Mouse (Mus musculus) spleen, postnatal 10 days (tissue): Measurements from ENCODE around the gene Clec9a.

Experiments used
- DNase-seq, 2 experiments: peaks; one replicate each; pipeline ENCODE4 v3.0.0; 2021 to 2022; ENCODE audit warnings: low spot score in 2 of 2

Gene Clec9a

GRCm38 (mm10) chr6:129423734-129424072 is 15.0 kb downstream of the Clec9a start:
- DNase-seq, result peak; percentile 51 to 71

GRCm38 (mm10) chr6:129425217-129425616 is 16.6 kb downstream of the Clec9a start:
- DNase-seq, result no peak

DNA sequence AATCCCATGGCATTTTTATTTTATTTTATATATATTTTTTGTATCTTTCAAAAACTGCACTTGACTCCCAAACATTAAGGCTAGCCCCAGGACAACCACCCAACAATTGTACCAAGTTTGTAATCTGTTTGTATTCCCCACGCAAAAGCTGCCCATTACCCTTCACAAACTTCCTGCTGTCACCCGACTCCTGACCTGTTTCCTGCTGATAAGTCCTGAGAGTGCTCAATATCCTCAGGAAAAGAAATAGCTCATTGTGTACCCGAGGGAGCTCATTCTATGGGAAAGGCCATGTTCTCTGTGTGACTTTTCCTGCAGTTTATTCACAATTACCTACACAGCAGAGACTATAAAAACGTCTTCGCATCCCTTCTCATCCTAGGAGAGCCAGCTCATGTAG is 17.1 kb downstream of the Clec9a start:
- no peak for DNase-seq

GRCm38 (mm10) chr6:129427281-129427680 is 18.6 kb downstream of the Clec9a start:
- DNase-seq, result no peak

DNA sequence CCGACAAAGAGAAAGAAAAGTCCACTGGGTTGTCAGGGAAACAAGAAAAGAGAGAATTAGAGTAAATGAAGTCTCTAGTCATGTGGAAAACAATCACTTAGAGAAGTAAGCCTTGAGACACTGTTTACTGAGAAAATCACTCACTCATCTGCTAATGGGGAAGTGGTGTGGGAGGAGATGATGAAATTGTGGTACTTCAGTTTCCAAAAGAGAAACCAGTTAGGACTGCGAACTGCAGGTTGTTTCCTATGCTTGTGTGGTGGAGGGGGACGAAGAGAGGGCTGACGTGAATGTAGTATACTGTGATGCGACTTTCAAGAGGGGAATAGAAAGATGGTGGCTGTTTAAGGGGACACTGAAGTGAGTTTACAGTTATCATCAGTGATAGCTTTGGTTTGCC is 25.6 kb downstream of the Clec9a start:
- DNase-seq, result no peak

GRCm38 (mm10) chr6:129436025-129436424 is 27.4 kb downstream of the Clec9a start:
- no peak for DNase-seq

DNA sequence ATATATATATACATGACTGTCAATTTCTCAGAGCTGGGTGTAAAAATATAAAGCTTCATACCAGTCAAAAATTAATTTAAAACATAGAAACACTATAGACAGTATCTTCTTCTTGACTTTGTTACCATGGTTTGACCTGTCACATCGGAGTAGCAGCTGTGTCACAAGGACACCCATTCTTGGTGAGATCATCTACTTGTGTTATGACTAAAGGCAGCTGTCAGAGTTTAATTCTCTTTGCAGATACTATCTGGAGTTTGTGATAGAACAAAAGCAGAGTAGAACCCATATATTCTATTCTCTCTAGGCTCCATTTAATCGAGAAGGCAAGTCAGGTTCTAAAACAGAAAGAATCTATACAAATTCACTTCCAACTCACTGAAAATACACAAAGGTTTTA is 29.4 kb downstream of the Clec9a start:
- no peak for DNase-seq

DNA sequence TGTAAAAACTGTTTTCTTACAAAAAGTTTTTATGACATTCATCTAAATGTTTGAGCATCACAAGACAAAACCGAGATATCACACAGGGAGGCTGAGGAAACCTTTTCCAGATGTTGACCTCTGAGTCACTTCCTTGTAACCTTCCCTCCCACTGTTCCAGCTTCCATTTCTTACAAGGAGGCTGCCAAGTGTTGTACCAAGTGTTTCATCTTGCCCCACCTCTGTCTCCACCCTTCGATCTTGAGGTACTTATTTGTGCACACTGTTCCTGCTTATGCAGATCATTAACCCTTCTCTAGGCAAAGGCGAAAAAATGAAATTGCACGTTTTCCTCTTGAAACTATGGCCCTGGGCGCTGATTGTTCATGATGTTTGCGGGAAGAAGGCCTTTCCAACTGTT is 41.1 kb downstream of the Clec9a start:
- no peak for DNase-seq

DNA sequence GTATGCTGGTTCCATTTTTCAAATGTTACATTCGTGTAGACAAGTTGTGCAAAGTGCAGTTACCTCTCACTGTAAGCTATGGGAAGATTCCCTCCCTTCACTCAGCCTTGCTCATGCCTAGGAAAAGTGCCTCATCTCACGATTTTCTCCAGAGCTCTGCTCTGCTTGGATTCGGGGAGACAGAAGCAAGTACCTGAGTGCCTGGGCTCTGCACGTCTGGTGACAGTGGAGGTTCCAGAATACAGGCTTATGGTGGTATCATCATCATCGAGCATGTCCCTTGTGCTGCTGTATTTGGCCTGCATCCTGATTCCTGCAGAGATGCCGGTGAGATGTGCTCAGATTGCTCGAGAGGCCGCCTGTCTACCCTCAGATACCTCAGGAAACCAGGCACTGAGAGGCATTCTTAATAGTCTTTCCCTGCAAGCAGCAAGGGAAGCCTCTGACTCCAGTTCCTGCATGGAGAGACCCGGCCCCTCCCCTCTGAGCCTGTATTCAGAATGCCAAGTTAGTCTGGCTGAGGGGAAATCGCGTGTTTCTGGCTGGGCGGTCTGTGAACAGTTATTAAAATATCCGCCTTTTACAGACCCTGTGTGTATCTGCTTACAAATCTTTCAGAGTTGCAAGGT is 42.9 kb downstream of the Clec9a start, which contains the start of gene Clec1a:
Clec1a (minus strand) TSS at position 590 of the 629 bp plus-strand sequence.
- DNase-seq, result no peak

DNA sequence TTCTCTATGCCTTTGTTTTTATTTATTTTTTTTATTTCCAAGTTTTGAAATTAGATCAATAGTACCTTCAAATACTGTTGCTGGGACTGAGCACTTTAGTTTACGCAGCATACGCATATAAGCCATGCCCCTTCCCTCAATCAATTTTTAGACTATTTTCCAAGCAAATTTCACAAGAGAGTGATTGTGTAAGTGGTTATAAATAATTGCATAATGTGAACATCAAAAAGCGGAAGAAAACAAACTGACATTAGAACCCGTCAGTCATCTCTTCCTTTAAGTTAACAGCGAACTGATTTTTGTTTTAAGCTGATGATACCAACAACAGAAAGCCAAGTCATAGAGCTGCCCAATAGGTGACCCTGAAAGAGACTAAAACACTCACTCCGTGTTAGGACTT is 62.7 kb downstream of the Clec9a start:
- DNase-seq, result no peak

GRCm38 (mm10) chr6:129472627-129473026 is 64.0 kb downstream of the Clec9a start:
- DNase-seq, result no peak
